In genomic region chr4:54947991-54948615, GRCm38 (mm10) we compare ENCODE assay signal across 7 mouse cellular contexts. TPM values are rescaled to one million over a fixed set of nuclear protein-coding genes. Genes with fewer than 3 reads are reported as not detected.
A peak's percentile ranks its signal among the peaks of the same experiment; 100 is the strongest.
DNase-seq lines count a peak whose midpoint lies in the region; ATAC-seq lines count a peak whose summit lies in the region.

No protein-coding gene starts in this region.

- intact Hi-C loops in left cerebral cortex, postnatal 10 days (cut with DNase I): loop anchor here (5.0 to 10.0 kb wide), 8 partner anchors 59 to 1066 kb away; no protein-coding TSS in a partner anchor

- H3K9ac ChIP-seq in forebrain, embryonic 15.5 days (replicated peaks): peak overlapping the region; percentile 96
- peak overlapping the region; percentile 97 for H3K9ac ChIP-seq in hindbrain, embryonic 14.5 days

- H3K4me2 ChIP-seq in forebrain, embryonic 15.5 days (replicated peaks): peak overlapping the region; percentile 82
- H3K4me2 ChIP-seq in hindbrain, embryonic 14.5 days (replicated peaks): peak overlapping the region; percentile 95

- no peaks in the 10 kb centered on the region for H3K27me3 ChIP-seq in forebrain, embryonic 15.5 days
- H3K27me3 ChIP-seq in hindbrain, embryonic 14.5 days (ENCODE audit: control insufficient read depth, insufficient read depth, low read length): no peaks in the 10 kb centered on the region
- H3K27me3 ChIP-seq in midbrain, embryonic 10.5 days (ENCODE audit: low read depth, poor library complexity, severe bottlenecking): no peaks in the 10 kb centered on the region

- peaks cover 41% of the 10 kb centered on the region for H3K4me1 ChIP-seq in forebrain, embryonic 15.5 days
- peaks cover 35% of the 10 kb centered on the region for H3K4me1 ChIP-seq in hindbrain, embryonic 14.5 days (replicated peaks; ENCODE audit: control insufficient read depth, insufficient read depth, low read length)
- H3K4me1 ChIP-seq in midbrain, embryonic 10.5 days: peaks cover 41% of the 10 kb centered on the region

- DNase-seq in R1 (ENCODE audit: low read depth, low spot score): peak; percentile 65
- DNase-seq in brain, embryonic 18.5 days (ENCODE audit: low read depth, low spot score): peak; percentile 40
- DNase-seq in hindbrain, embryonic 14.5 days (ENCODE audit: low spot score): peak; percentile 57
- DNase-seq in left cerebral cortex, postnatal 10 days (ENCODE audit: extremely low spot score in 1 of 2, low spot score in 2 of 2): peak; percentile 50 to 74
- DNase-seq in midbrain, embryonic 10.5 days (ENCODE audit: low spot score): no peak
- DNase-seq in telencephalon, adult 2 months (ENCODE audit: low read depth, low spot score): peak; percentile 51

- H3K9me3 ChIP-seq in forebrain, embryonic 15.5 days: no peaks in the 10 kb centered on the region
- H3K9me3 ChIP-seq in hindbrain, embryonic 14.5 days (ENCODE audit: control insufficient read depth, low read length): no peaks in the 10 kb centered on the region
- H3K9me3 ChIP-seq in midbrain, embryonic 10.5 days (replicated peaks): no peaks in the 10 kb centered on the region

- peak overlapping the region; percentile 99 for H3K27ac ChIP-seq in forebrain, embryonic 15.5 days (replicated peaks)
- H3K27ac ChIP-seq in hindbrain, embryonic 14.5 days: peak overlapping the region; percentile 100
- H3K27ac ChIP-seq in midbrain, embryonic 10.5 days (replicated peaks): peak overlapping the region; percentile 99

- WGBS in forebrain, embryonic 15.5 days: 3% methylated on average over 25 of the region's 25 CpGs
- under 1% methylated on average over 24 of the region's 25 CpGs for WGBS in hindbrain, embryonic 14.5 days
- 2% methylated on average over 25 of the region's 25 CpGs for WGBS in midbrain, embryonic 10.5 days

- H3K4me3 ChIP-seq in forebrain, embryonic 15.5 days: peak overlapping the region; percentile 84
- H3K4me3 ChIP-seq in hindbrain, embryonic 14.5 days (replicated peaks; ENCODE audit: low read length): peak overlapping the region; percentile 92
- H3K4me3 ChIP-seq in midbrain, embryonic 10.5 days: peak overlapping the region; percentile 77

- peak; percentile 34 for ATAC-seq in forebrain, embryonic 15.5 days (replicated peaks)
- peak; percentile 32 for ATAC-seq in hindbrain, embryonic 14.5 days (ENCODE audit: low FRiP score)

- H3K36me3 ChIP-seq in forebrain, embryonic 15.5 days: no peaks in the 10 kb centered on the region
- H3K36me3 ChIP-seq in hindbrain, embryonic 14.5 days (replicated peaks; ENCODE audit: control insufficient read depth, insufficient read depth): no peaks in the 10 kb centered on the region
- peaks cover 17% of the 10 kb centered on the region for H3K36me3 ChIP-seq in midbrain, embryonic 10.5 days

RNA-seq across cellular contexts. Expression of gene Zfp462, which starts 3.3 kb away (rescaled TPM):
- polyA plus RNA-seq in forebrain, embryonic 15.5 days (2015; fragmentation: Nextera tagmentation; extraction: Ambion mirVana): 21.0 and 21.9 TPM in 2 replicates
- polyA plus RNA-seq in hindbrain, embryonic 14.5 days (2014; fragmentation: Nextera tagmentation; extraction: Ambion mirVana): 12.9 and 13.8 TPM in 2 replicates
- total RNA-seq in left cerebral cortex, postnatal 10 days (2021): 10 to 100 TPM; 66.6 to 72.6 TPM
- 13.9 and 15.7 TPM in 2 replicates for polyA plus RNA-seq in midbrain, embryonic 10.5 days (2016; fragmentation: Nextera tagmentation; extraction: Ambion mirVana)
